Mouse (Mus musculus) G1E-ER4 (cell line): ENCODE results near the gene Fdx1l. TPM values are rescaled to one million over a fixed set of nuclear protein-coding genes. Genes with fewer than 3 reads are reported as not detected.

Source experiments
- GATA1 ChIP-seq: IDR thresholded peaks from one replicate; pipeline ENCODE4 v1.8.0; 2012; ENCODE audit warnings: low read length, inconsistent platforms
- polyA plus RNA-seq: library from polyadenylated mRNA; stranded (reverse); fragments of >175 nt; gene quantifications from 2 replicates; pipeline ENCODE4 v1.2.3, GENCODE M21; 2012

Fdx1l gene
- 39.6 and 44.3 TPM in 2 replicates for polyA plus RNA-seq

DNA sequence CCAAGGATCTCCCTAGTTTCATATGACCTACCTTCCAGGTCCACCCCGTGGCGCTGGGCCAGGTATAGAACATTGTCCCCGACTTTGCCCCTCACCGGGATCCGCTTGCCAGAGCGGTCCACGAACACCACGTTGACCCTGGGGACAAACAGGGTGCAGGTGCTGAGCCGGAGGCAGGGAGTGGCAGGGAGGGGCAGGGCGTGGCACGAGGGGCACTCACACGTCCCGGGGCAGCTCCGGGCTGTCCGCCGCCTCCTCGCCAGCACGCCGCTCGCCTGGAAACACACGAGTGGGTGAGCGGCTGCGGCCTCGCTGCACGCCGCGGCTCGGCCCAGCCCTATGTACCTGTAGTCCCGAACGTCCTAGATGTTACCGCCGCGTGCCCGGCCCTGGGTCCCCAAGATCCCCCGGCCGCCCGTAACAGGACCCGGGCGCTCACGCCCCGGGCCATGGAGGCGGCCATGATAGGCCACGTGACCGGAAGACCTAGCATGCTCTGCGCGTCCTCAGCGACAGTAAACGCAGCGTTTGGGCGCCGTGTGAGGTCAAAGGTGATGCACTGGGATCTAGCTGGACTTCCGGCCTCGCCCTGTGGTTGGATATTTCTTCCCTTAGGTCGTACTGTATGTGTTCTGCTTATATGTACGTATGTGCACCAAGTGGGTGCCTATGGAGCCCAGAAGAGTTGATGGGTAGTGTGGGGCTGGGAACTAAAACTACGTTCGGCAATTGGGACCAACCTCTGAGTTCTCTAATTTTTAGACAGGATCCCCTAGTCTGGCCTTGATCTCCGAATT lies at the start of gene Fdx1l, which contains the start of gene Gm49373:
Gene Fdx1l, minus strand, starts transcription at position 571 of the 797 bp plus-strand sequence.
Gene Gm49373, minus strand, starts transcription at position 53 of the 797 bp plus-strand sequence.
- TF ChIP-seq GATA1, result no peak

DNA sequence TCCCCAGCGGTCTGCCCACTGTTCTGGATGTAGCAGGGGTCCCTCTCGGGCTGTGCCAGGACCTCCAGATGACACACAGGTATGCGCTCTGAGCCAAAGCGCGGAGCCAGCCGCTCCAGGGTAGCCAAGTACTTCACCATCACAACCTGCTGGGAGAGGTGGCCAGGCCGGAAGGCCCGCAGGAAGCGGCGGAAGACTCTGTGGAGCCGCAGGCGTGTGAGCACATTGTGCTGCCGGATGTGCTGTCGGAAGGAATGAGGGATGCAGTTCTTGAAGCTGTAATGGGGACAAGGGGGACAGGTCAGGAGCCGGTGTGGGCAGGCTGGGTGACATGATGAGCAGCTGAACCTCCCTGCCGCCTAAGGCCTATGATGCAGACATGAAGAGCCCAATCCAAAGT lies 48.1 kb upstream of the Fdx1l start:
- no peak for TF ChIP-seq GATA1

DNA sequence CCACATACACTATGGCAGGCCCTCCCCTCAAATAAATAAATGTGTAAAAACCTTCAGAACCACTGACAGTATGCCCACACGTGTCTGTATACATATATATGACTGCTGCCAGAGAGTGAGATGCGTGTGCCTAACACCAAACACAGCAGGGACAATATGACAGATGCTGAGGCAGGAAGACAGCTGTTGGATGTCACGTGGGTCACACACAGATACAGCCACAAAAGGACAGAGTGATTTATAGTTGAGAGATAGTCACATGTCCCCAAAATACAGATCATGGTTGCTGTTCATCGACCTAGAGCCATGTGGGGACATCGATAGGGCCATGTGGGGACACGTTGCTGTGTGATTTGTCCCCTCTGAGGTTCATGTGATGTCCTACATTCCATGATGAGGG lies 43.7 kb upstream of the Fdx1l start:
- no peak for TF ChIP-seq GATA1

DNA sequence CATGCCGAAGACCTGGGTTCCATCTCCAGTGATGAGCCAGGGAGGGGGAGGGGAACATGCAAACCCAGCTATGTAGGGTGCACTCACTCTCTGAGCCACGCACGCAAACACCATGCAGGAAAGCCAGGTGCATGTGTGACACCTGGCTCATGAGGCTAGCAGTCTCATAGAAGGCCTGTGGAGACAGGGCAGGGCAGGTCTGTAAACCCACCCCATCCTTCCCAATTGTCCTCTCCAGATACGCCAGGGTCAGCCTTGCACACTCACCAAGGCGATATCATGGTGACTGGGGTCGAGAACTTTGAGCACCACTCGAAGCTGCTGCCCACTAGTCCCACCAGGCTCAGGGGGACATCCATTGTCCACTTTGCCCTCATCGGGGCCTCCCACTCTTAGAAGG lies 41.7 kb upstream of the Fdx1l start:
- TF ChIP-seq GATA1, result no peak

- no peak for TF ChIP-seq GATA1
Observed at GRCm38 (mm10) chr9:21114190-21114589, 40.8 kb upstream of the Fdx1l start.

GRCm38 (mm10) chr9:21113751-21114150 lies 40.3 kb upstream of the Fdx1l start:
- no peak for TF ChIP-seq GATA1

GRCm38 (mm10) chr9:21107607-21108237 lies 34.3 kb upstream of the Fdx1l start:
- no peak for TF ChIP-seq GATA1

- TF ChIP-seq GATA1, result no peak
Observed at GRCm38 (mm10) chr9:21105760-21106564, 32.5 kb upstream of the Fdx1l start.

DNA sequence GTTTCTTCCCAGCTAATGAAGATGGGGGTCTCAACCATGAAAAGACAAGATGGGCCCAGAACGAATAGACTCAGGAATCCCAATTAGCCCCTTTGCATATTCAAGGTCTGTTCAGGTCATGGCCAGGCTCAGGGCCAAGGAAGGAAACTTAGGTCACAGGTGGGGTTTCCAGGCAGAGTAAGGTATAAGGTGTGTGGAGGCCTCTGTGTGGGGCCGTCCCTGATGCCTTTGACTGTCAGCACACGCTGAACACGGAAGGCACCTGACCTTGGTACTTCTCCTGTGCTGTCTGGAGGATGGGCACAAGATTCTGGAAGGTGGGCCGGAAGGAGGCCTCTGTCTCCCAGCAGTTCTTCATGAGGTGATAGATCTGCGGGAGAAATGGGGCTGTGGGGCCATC lies 31.4 kb upstream of the Fdx1l start:
- no peak for TF ChIP-seq GATA1

DNA sequence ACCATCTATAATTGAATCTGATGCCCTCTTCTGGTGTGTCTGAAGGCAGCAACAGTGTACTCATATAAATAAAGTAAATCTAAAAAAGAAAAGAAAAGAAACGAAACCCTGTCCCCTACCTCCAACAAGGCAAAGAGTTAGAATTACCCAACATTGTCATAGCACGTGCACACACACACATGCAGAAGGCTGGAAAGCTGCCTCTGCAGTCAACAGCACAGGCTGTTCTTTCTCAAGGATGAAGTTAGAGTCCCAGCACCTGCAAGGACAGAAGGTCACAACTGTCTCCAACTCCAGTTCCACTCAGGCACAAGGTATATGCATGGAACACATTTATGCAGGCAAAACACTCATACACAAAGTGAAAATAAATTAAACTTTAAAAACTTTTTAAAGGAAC lies 28.7 kb upstream of the Fdx1l start:
- TF ChIP-seq GATA1, result no peak

DNA sequence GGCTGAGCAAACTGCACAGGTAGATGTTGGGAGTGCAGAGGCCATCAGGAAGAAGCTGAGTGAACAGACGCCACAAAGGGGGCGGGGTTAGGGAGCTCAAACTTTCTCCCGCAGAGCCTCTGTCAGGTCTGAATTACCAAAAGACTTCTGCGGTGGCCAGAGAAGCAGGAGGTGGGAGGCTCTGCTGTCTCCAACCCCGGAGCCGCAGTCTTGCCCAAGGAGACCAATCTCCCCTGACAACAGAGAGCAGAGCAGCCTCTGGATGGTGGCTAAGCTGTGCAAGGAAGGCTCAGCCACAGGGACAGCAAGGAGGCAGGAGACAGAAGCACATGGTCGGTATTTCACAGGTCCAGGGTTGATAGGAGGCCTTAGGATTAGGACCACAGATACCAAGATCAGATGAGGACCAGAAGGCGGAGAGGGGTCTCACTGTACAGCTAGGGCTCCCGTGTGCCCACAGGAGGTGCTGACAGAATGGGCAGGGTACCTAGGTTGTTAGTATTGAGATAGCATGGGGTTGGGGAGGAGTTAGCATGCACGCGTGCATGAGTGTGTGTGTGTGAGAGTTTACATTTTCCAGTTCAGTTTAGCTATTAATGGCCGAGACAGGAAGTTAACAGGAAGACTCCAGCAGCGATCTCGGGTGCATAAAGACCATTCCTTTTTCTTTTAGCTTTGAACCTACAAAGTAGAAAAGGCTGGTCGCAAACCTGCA lies 27.2 kb upstream of the Fdx1l start:
- TF ChIP-seq GATA1, result no peak

DNA sequence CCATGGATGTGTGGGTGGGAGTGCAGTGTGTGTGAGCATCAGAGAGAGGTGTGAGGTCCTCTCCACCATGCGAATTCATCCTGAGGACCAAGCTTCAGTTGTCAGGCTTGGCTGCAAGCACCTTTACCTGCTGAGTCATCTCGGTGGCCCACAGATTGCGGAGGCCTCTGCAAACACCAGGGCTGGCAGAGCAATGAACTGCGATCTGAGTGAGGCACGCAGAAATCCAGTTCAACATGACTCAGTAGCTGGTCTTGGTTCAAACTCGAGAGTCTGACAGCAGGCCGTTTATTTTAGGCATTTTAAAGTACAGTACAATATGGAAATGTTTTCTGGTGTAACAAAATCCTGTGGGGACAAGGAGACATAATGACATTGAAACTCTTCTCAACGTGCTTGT lies 24.4 kb upstream of the Fdx1l start:
- no peak for TF ChIP-seq GATA1

DNA sequence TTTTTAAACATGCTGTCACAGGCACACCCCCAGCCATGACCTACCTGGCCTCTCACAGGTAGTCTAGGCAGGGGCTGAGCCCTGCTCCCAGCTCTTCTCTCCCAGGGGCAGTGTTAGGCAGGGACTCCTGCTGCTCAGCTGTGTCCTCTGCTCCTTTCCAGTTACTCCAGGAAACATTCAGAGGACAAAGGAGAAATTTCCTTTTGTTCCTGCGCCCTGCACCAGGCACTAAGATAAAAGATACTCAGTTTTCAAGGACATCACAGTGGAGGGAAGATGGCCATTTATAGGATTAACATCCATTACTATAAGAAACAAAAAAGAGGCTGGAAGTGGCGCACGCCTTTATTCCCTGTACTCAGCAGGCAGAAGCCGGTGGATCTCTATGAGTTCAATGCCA lies 22.5 kb upstream of the Fdx1l start:
- TF ChIP-seq GATA1, result no peak

GRCm38 (mm10) chr9:21093423-21093822 lies 20.0 kb upstream of the Fdx1l start:
- no peak for TF ChIP-seq GATA1

- no peak for TF ChIP-seq GATA1
Observed at GRCm38 (mm10) chr9:21091707-21092320, 18.4 kb upstream of the Fdx1l start, which contains the start of the genes Gm38431 and Raver1. Gene Gm38431 (minus strand): TSS chr9:21091997. Gene Raver1 (minus strand): TSS chr9:21092008.
